Mouse (Mus musculus): ENCODE results near the gene Eras. TPM values are rescaled to one million over a fixed set of nuclear protein-coding genes. Genes with fewer than 3 reads are reported as not detected.
A peak's percentile ranks its signal among the peaks of the same experiment; 100 is the strongest.
"Not testable (repeated sequence)": the region's sequence is repeated elsewhere in the genome, so short reads cannot be mapped to it uniquely, and the experiment has no call there.

The Eras gene
- total and polyA plus RNA-seq, 3 experiments: not detected

DNA sequence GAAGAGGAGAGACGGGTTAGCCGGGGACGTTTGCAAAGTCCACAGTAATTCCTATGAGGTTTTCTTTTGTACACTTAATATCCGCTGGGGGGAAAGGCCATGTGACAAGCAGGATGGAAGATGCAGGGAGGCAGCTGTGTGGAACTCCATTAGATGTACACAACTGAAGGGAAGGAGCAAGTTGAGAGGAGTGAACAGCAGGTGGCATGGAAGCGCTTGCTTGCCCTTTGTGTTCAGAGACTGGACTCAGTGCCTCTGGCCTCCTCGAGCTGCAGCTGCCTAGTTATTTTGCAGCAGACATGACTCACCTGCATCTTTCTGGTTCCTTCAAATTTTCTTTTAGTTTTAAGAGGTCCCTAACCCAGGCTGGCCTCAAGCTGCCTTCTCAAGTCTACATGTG is 17.9 kb downstream of the Eras start (continued):
- TF ChIP-seq ZC3H11A (IDR thresholded peaks at IDR 0.05; ENCODE audit: low read depth, low read length): no peak
- TF ChIP-seq CHD1 (IDR thresholded peaks at IDR 0.05; ENCODE audit: low read depth, low read length): no peak
- TF ChIP-seq RAD21 (IDR thresholded peaks at IDR 0.05; ENCODE audit: low read depth, low read length): peak; percentile 12; the same call in 1 of the 2 replicates
- TF ChIP-seq CTCF (IDR thresholded peaks at IDR 0.05 in 2 of 3, conservative IDR thresholded peaks at IDR 0.05 in 1 of 3; ENCODE audit: control insufficient read depth in 1 of 3, insufficient read depth in 1 of 3, low read depth in 2 of 3, low read length in 3 of 3, poor library complexity in 1 of 3, severe bottlenecking in 1 of 3): peak in 1 of 3 experiments; percentile 4; a peak in 1 of 6 replicates

DNA sequence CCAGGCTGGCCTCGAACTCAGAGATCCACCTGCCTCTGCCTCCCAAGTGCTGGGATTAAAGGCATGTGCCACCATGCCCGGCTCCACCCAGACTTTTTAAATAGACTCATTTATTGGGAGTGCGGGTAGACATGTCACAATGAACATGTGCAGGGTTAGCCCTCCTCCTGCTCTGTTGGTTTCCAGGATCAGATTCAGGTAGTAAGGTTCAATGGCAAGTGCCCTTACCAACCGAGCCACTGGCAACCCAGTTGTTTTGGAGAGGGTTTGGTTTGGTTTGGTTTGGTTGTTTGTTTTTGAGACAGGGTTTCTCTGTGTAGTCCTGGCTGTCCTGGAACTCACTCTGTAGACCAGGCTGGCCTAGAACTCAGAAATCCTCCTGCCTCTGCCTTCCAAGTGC is 19.2 kb downstream of the Eras start, which contains the start of gene Gm10490:
Gene Gm10490 (plus strand): TSS at position 301 of the 400 bp plus-strand sequence.
- not testable (repeated sequence) for H3K9ac ChIP-seq (ENCODE audit: control insufficient read depth, low read depth, low read length, poor library complexity, severe bottlenecking); H3K36me3 ChIP-seq (ENCODE audit: control insufficient read depth in 1 of 2, insufficient read depth in 2 of 2, low read length in 2 of 2); H3K79me2 ChIP-seq (ENCODE audit: control insufficient read depth, insufficient read depth, low read length, poor library complexity); DNase-seq (ENCODE audit: low read depth, low spot score); H3K4me1 ChIP-seq (ENCODE audit: control insufficient read depth in 1 of 2, insufficient read depth in 2 of 2, low read length in 2 of 2); H3K27me3 ChIP-seq (ENCODE audit: control insufficient read depth in 1 of 2, insufficient read depth in 2 of 2, low read length in 2 of 2); H3K4me3 ChIP-seq (ENCODE audit: control insufficient read depth in 1 of 2, insufficient read depth in 1 of 2, low read depth in 2 of 2, low read length in 2 of 2); H3K27ac ChIP-seq (ENCODE audit: control insufficient read depth, low read depth, low read length); H3K9me3 ChIP-seq (replicated peaks; ENCODE audit: insufficient read depth, low read length)

DNA sequence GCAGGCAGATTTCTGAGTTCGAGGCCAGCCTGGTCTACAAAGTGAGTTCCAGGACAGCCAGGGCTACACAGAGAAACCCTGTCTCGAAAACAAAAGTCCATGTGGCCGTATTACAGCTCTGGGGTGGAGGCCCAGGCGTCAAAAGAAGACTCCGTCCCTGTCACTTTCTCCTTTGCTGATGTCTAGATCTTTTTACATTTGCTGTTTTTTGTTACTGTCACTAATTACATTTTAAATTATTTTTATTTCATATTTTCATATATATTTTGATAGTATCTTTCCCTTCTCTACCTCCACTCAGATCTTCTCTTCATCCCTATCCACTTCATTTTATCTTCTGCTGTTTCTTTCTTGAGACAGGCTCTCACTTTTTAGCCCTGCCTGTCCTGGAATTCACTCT is 20.7 kb downstream of the Eras start, which contains the start of gene Gm10491:
Gene Gm10491 (minus strand): TSS at position 101 of the 400 bp plus-strand sequence.
- H3K4me1 ChIP-seq (ENCODE audit: control insufficient read depth in 1 of 2, insufficient read depth in 2 of 2, low read length in 2 of 2): no peaks in the 10 kb centered on the region
- no peaks in the 10 kb centered on the region for H3K27me3 ChIP-seq (ENCODE audit: control insufficient read depth in 1 of 2, insufficient read depth in 2 of 2, low read length in 2 of 2)
- no peak within 1 kb of the TSS for H3K4me3 ChIP-seq (ENCODE audit: control insufficient read depth in 1 of 2, insufficient read depth in 1 of 2, low read depth in 2 of 2, low read length in 2 of 2)
- no peaks in the 10 kb centered on the region; a peak in 1 of 4 replicates for H3K36me3 ChIP-seq (ENCODE audit: control insufficient read depth in 1 of 2, insufficient read depth in 2 of 2, low read length in 2 of 2)
- no peak for DNase-seq (ENCODE audit: low read depth, low spot score)
- TF ChIP-seq EP300 (IDR thresholded peaks at IDR 0.05; ENCODE audit: low read depth in 1 of 2, low read length in 2 of 2): no peak
- TF ChIP-seq CHD2 (IDR thresholded peaks at IDR 0.05; ENCODE audit: low read length): no peak
- no peak for TF ChIP-seq CTCF (IDR thresholded peaks at IDR 0.05 in 2 of 3, conservative IDR thresholded peaks at IDR 0.05 in 1 of 3; ENCODE audit: control insufficient read depth in 1 of 3, insufficient read depth in 1 of 3, low read depth in 2 of 3, low read length in 3 of 3, poor library complexity in 1 of 3, severe bottlenecking in 1 of 3)
- no peak for TF ChIP-seq GABPA (IDR thresholded peaks at IDR 0.05; ENCODE audit: low read depth, low read length)
- no peak for TF ChIP-seq ZNF384 (IDR thresholded peaks at IDR 0.05; ENCODE audit: low read depth, low read length)
- TF ChIP-seq NRF1 (IDR thresholded peaks at IDR 0.05; ENCODE audit: insufficient read depth, low read depth, low read length, poor library complexity, severe bottlenecking): no peak
- TF ChIP-seq USF2 (IDR thresholded peaks at IDR 0.05; ENCODE audit: borderline replicate concordance in 1 of 2, insufficient read depth in 1 of 2, low read depth in 1 of 2, low read length in 2 of 2): no peak
- no peak for TF ChIP-seq TAL1 (IDR thresholded peaks at IDR 0.05; ENCODE audit: low read length)
- TF ChIP-seq MAZ (IDR thresholded peaks at IDR 0.05; ENCODE audit: low read depth, low read length): no peak
- no peak for TF ChIP-seq ZMIZ1 (IDR thresholded peaks at IDR 0.05; ENCODE audit: low read depth, low read length)
- no peak for TF ChIP-seq GATA1 (IDR thresholded peaks at IDR 0.05; ENCODE audit: low read depth, low read length)
- TF ChIP-seq MAFK (IDR thresholded peaks at IDR 0.05; ENCODE audit: borderline replicate concordance, low read depth, low read length): no peak
- TF ChIP-seq E2F4 (IDR thresholded peaks at IDR 0.05; ENCODE audit: borderline replicate concordance, low read depth, low read length): no peak
- no peak for TF ChIP-seq ETS1 (IDR thresholded peaks at IDR 0.05; ENCODE audit: low read depth, low read length)
- TF ChIP-seq MYC (IDR thresholded peaks at IDR 0.05; ENCODE audit: low read depth, low read length): no peak
- H3K9ac ChIP-seq (ENCODE audit: control insufficient read depth, low read depth, low read length, poor library complexity, severe bottlenecking): no peak within 1 kb of the TSS
- H3K27ac ChIP-seq (ENCODE audit: control insufficient read depth, low read depth, low read length): no peak within 1 kb of the TSS
- no peaks in the 10 kb centered on the region for H3K9me3 ChIP-seq (replicated peaks; ENCODE audit: insufficient read depth, low read length)
- no peaks in the 10 kb centered on the region for H3K79me2 ChIP-seq (ENCODE audit: control insufficient read depth, insufficient read depth, low read length, poor library complexity)

Measured in MEL (cell line).